Mouse (Mus musculus) left cerebral cortex, adult 8-10 months (tissue): Measurements from ENCODE around the gene Hax1. TPM values are rescaled to one million over a fixed set of nuclear protein-coding genes. Genes with fewer than 3 reads are reported as not detected.

Source experiments
- DNase-seq, 2 experiments: peaks; one replicate each; pipeline ENCODE4 v3.0.0; 2022; ENCODE audit warnings: low spot score in 2 of 2
- microRNA-seq, 2 experiments: library from miRNA; unstranded; fragments of <30 nt; microRNA quantifications; one replicate each; pipeline ENCODE4 v1.2.0; 2022
- total RNA-seq, 4 experiments: library from RNA; stranded (reverse); gene quantifications; 2 replicates each; pipeline ENCODE4 v1.2.4; 2022

The Hax1 gene
- total RNA-seq, 4 experiments from 2014 or later = 81.7 to 101 (median 87.0) TPM

DNA sequence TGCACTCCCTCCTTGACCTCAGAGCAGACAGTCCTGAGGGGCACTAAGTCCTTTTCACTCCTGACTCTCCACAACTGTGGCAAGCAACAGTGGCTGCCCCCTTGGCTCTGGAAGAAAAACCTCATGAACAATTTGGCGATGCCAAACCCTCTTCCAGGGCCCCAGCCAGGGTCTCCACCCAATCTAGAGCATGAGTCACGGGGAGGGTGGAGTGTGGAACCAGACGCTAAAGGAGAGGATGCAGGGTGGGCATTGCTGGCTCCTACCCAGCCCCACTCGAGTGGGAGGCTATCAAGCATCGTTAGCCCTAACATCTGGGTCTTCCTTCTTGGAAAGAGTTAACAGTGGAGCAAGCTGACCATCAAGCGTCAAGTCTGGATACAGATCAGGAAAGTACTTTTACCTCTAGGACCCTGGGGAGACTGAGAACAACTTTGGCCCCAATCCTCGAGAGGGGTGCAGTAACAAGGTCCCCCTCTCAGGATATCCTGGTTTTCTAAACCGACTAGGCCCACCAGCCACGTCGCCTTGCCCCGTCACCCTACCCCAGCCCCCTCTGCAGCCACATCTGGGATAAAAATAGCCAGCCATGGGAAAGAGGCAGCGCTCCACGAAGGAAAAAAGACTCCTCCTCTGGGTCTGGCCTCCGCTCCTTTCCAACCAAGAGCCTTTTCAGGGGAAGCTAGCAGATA is 36.4 kb downstream of the Hax1 start:
- no peak for DNase-seq

DNA sequence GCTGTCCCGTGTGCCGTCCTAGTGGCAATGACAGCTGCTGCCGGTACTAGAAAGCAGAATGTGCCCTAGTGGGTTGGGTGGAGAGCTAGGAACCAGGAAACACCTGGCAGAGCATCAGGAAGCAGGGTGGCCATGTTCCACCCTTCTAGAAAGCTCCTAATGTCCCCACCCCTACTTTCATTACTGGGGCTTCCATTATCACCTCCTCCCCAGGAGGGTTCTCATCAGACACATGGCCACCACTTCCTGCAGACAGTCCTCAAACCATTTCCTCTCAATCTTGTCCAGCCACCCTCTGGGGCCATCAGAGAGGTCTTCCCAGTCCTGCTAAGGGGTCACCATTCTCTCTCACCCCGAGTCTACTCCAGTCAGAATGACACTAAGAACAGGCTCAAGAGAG is 37.1 kb downstream of the Hax1 start:
- no peak for DNase-seq

DNA sequence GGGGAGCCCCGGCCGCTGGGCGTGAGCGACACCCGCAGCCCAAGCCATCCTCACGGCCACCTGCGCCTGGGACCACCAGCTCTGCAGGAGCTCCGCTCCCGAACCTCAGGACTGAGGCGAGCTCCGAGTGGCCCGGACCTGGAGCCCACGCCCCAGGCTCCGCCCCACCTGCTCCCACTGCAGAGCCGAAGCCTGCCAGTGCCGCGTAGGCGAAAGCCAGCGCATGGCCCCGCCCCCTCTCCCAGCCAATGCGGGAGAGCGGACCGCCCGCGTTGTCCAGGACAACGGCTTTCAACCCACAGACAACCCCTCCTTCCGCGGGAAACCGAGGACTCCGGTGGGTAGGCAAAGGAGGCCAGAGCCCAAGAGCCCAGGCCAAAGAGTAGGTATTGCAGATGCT is 38.1 kb downstream of the Hax1 start:
- DNase-seq = peak; percentile 77 to 96

DNA sequence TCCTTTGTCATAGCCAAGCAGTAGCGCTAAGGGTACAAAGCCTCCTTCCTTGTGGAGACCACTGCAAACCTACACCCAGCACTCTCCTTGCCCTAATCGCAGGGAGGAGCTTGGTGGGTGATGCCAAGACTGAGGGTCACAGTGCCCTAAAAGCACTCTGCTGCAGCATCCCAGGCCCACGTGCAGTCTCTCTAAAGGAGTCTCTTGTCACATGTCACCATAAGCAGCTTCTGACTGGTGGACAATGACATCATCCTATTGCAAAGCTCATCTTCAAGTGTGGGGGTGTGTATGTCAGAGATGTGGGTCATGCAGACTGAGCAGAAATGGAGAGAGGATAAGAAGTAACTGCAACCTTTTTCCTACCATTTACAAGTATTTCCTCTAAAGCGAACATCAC is 39.1 kb downstream of the Hax1 start:
- peak in 1 of 2 experiments; percentile 81 for DNase-seq

DNA sequence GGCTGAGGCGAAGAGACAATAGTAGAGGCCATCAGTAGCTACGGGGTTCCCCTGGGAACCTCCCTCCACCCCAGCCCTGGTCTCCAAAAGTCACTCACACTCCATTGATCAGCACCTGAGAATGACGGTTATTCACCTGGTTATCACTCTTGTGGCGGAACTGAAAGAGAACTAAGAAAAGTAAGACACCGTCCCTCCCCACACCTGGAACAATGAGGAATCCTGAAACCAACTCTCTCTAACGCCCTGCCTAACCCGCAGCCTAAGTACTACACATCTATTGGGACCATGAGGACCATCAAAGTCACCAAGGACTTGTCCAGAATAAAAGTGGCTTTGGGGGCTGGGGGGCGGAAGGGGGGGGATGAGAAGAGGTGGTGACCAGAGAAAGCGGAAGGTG is 40.7 kb downstream of the Hax1 start:
- DNase-seq = no peak

DNA sequence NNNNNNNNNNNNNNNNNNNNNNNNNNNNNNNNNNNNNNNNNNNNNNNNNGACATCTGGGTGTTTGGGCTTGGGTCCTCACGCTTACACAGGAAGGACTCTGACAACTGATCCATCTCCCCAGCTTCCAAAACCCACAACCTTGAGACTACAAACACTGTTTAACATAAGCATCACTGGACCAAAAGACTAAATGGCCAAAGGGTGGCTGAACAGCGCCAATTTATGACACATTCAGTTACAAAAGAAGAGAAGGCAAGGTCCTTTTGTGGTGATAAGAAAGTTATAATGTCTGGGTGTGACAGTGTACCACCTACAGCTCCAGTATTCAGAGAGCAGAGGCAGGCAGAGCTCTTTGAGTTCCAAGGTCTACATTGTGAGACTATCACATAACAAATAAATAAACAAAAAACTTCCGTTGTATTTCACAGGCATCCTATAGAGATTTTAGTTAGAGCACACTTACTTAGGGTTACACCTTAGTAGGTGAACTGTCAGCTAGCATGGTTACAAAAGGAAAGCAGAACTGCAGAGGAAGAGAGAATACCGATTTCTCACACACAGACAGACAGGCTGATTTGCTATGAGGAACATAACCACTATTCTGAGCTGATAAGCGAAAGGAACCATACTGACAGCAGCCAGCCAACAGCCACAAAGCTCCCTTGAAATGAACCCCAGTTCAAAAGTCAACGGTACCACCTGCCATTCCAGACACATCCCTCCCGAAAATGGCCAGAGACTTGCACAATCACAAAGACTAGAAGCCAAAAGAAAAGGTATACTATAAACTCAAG is 42.2 kb downstream of the Hax1 start:
- no peak for DNase-seq

DNA sequence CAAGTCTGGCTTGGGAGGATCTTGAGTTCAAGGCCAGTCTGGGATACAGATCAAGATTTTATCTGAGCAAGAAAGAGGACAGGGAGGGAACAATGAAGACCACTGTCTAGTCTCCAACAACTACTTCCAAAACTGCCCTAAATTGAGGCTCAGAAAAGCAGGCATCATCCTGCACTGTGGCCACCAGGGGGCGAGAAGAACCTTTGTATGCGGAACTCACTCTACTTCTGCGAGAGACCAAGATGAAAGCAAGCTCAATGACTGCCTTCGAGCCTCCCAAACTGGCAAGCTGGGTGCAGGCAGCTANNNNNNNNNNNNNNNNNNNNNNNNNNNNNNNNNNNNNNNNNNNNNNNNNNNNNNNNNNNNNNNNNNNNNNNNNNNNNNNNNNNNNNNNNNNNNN is 45.2 kb downstream of the Hax1 start:
- DNase-seq = no peak

DNA sequence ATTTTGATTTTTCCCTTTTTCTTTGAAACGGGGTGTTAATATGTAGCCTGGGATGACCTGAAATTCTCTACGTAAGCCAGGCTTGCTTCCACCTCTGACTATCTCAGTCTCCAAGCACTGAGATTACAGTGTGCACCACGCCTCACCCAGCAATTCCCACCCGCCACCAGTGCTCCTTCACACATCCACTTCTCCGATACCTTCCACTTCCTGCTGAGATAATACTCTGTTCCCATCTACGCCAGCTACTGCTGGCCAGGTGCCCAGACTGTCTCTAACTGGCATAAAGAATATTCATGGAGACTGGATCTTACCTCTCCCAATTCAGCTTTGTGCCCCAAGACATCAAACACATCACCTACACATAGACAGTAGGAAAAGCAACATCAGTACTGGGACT is 49.9 kb downstream of the Hax1 start:
- peak in 1 of 2 experiments; percentile 75 for DNase-seq

DNA sequence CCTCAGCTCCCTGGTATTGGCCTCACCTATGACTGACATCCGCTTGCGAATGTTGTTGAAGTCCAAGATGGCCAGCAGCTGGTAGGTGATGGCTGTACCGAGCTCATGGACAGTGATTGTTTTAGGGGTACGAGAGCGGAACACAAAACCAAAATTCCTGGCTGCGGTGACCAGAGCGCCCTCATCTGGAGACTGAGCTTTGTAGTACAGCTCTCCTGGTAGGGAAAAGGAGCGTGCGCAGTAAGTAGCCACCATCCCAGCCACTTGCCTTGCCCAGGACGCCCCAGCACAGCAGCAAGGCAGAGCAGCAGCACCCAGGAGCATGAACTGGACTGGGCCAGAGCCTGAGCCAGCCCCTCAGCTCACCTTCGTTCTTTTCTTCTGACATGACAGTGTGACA is 50.6 kb downstream of the Hax1 start:
- DNase-seq = no peak

Small RNA genes within 50 kb of the gene (microRNA-seq; reads per million reads assigned to microRNA genes)
- gene Mir7669 = 0 to 0.22 reads per million in 2 experiments

Other genes starting within 250 kb of the Hax1 start
- 10 to 100 TPM; 28.9 to 31.9 (median 30.8) TPM for gene Chrnb2, start 234.1 kb downstream of the Hax1 start, total RNA-seq
- 10 to 100 TPM; 78.4 to 83.7 (median 83.2) TPM for gene Ube2q1, start 225.2 kb downstream of the Hax1 start, total RNA-seq
- gene She, start 167.4 kb downstream of the Hax1 start, total RNA-seq = 1 to 10 TPM; 2.7 to 3.7 (median 3.4) TPM
- 1 to 10 TPM; 3.8 to 6.6 (median 5.3) TPM for gene Il6ra, start 85.6 kb downstream of the Hax1 start, total RNA-seq
- 100 to 1,000 TPM in 2 of 4 experiments, 10 to 100 TPM in 2; 96.1 to 111 (median 101) TPM for gene Atp8b2, start 35.3 kb downstream of the Hax1 start, total RNA-seq
- 100 to 1,000 TPM in 2 of 4 experiments, 10 to 100 TPM in 2; 96.0 to 104 (median 100) TPM for gene 4933434E20Rik, start 52.9 kb upstream of the Hax1 start, total RNA-seq
- 100 to 1,000 TPM; 162 to 181 (median 175) TPM for gene Ubap2l, start 53.8 kb upstream of the Hax1 start, total RNA-seq
- gene Tpm3, start 73.9 kb upstream of the Hax1 start, total RNA-seq = 100 to 1,000 TPM; 153 to 181 (median 166) TPM
- under 1 TPM; 0.21 to 0.35 (median 0.32) TPM for gene Nup210l, start 105.4 kb upstream of the Hax1 start, total RNA-seq
- 1,000 to 10,000 TPM; 1,002 to 1,118 (median 1,038) TPM for gene Rps27, start 214.9 kb upstream of the Hax1 start, total RNA-seq
- gene Rab13, start 214.9 kb upstream of the Hax1 start, total RNA-seq = 10 to 100 TPM in 1 of 4 experiments, 1 to 10 TPM in 3; 7.6 to 11.3 (median 8.5) TPM
- 10 to 100 TPM; 29.4 to 40.3 (median 33.6) TPM for gene Jtb, start 232.8 kb upstream of the Hax1 start, total RNA-seq
- under 1 TPM; 0.25 to 0.72 (median 0.52) TPM for gene Creb3l4, start 244.7 kb upstream of the Hax1 start, total RNA-seq
- 10 to 100 TPM; 43.0 to 52.8 (median 49.6) TPM for gene Slc39a1, start 249.4 kb upstream of the Hax1 start, total RNA-seq